Mouse (Mus musculus): ENCODE measurements at regions not wholly inside any gene's neighbourhood (a gene's known extent, or its start where the extent isn't known, plus 50 kb on each side); places are given as distances from the start of the nearest gene placed in this dataset.

DNA sequence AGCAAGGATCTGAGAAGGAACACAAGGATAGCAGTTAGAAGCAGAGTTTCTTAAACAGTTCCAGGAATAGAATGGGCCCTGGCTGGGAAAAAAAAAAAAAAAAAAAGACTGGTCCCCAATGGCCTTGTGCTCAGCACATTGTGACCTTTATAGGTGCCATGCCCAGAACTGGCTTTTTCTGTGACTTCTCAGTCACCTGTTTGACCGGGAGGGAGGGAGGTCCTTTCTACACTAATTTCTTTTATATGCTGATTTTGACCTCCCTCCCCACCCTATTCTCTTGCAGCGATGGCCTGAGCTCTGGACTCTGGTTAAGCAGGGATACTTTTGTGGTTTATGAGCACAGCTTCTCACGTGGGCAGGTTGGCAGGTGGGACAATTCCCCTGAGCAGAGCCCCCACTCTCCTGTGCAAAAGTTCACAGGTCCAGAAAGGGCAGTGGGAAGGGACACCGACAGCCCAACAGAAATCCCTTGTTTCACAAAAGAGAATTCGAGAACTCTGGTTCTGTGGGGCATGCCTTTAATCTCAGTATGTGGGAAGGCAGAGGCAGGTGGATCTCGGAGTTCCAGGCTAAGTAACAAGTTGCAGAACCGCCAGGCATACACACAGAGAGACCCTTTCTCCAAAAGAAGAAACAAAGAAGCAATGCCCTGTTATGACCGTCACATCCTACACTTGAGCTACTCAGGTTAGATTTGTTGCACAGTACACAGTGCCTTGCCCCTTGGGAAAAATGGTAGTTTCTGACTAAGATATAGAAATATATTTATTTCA, 50.3 kb upstream of the Frmd6 start:
- ATAC-seq (replicated peaks; ENCODE audit: insufficient number of reproducible peaks, low FRiP score, low TSS enrichment, poor library complexity, severe bottlenecking), result no peak

All from monocyte, adult 5-6 weeks (primary cell).